Mouse (Mus musculus): Measurements from ENCODE around the gene Nbdy.

GRCm38 (mm10) chrX:153700463-153700862 is 22.9 kb upstream of the Nbdy start:
- TF ChIP-seq POLR2A (IDR thresholded peaks at IDR 0.05; ENCODE audit: control insufficient read depth, extremely low read depth, insufficient read depth, low read length, poor library complexity): no peak
- no peak for TF ChIP-seq CTCF (IDR thresholded peaks at IDR 0.05; ENCODE audit: borderline replicate concordance, control insufficient read depth, extremely low read depth, insufficient read depth, low read length, poor library complexity)
